Mouse (Mus musculus) myocyte (in vitro differentiated cells): ENCODE measurements around the gene Cyp21a1.

Experiments used
- CEBPB ChIP-seq: IDR thresholded peaks from 2 replicates; pipeline ENCODE4 v1.6.1; 2011; ENCODE audit warnings: mild to moderate bottlenecking, moderate library complexity; ENCODE audit not compliant: poor library complexity, insufficient read depth, severe bottlenecking
- E2F4 ChIP-seq: IDR thresholded peaks from one replicate; pipeline ENCODE4 v1.6.1; 2011; ENCODE audit warnings: mild to moderate bottlenecking, control low read depth, moderate library complexity; ENCODE audit not compliant: insufficient read depth
- MAX ChIP-seq: IDR thresholded peaks from one replicate; pipeline ENCODE4 v1.6.1; 2011; ENCODE audit warnings: low read depth, mild to moderate bottlenecking, control low read depth
- MYOD1 ChIP-seq, 3 experiments: IDR thresholded peaks; one replicate each; pipeline ENCODE4 v1.6.1; 2011; ENCODE audit warnings: control low read depth in 2 of 3, low read depth in 2 of 3, mild to moderate bottlenecking in 2 of 3, moderate library complexity in 1 of 3; ENCODE audit not compliant: insufficient read length in 2 of 3, control insufficient read depth in 1 of 3
- MYOG ChIP-seq, 3 experiments: IDR thresholded peaks; one replicate each; pipeline ENCODE4 v1.6.1; 2011; ENCODE audit warnings: control low read depth in 2 of 3, low read depth in 2 of 3, mild to moderate bottlenecking in 2 of 3; ENCODE audit not compliant: insufficient read length in 2 of 3, control insufficient read depth in 1 of 3, insufficient read depth in 1 of 3
- POLR2A ChIP-seq: IDR thresholded peaks from one replicate; pipeline ENCODE4 v1.6.1; 2011; ENCODE audit warnings: low read depth, mild to moderate bottlenecking, control low read depth, moderate library complexity; ENCODE audit not compliant: insufficient read length
- POLR2AphosphoS2 ChIP-seq: IDR thresholded peaks from one replicate; pipeline ENCODE4 v1.6.1; 2011; ENCODE audit warnings: low read depth, control low read depth; ENCODE audit not compliant: insufficient read length
- SRF ChIP-seq: IDR thresholded peaks from one replicate; pipeline ENCODE4 v1.6.1; 2011; ENCODE audit warnings: low read depth; ENCODE audit not compliant: control insufficient read depth, insufficient read length
- TCF12 ChIP-seq: IDR thresholded peaks from one replicate; pipeline ENCODE4 v1.6.1; 2011; ENCODE audit warnings: mild to moderate bottlenecking, control low read depth; ENCODE audit not compliant: poor library complexity, insufficient read depth, severe bottlenecking
- TCF3 ChIP-seq: IDR thresholded peaks from one replicate; pipeline ENCODE4 v1.6.1; 2011; ENCODE audit warnings: low read depth, control low read depth; ENCODE audit not compliant: insufficient read length
- USF1 ChIP-seq: IDR thresholded peaks from one replicate; pipeline ENCODE4 v1.6.1; 2011; ENCODE audit warnings: low read depth, mild to moderate bottlenecking, control low read depth, moderate library complexity

DNA sequence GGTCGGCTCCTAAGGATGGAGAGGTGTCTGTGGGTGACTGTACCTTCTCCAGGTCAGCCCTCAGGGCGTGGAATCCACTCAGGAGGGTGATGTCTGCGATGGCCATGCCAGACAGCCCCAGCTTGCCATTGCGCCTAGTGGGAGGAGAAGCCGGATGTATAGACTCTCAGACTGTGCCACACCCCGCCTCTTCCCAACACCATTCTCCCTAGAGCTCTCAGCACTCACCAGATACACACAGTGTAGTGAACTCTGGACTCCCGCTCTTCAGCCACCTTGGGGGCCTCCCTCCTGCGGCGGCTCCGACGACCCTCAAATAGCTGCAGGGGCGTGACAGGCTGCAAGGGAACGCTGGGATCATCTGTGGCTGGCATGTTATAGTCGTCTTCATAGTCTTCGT lies 6.9 kb upstream of the Cyp21a1 start:
- TF ChIP-seq MYOG (IDR thresholded peaks at IDR 0.05; ENCODE audit: control insufficient read depth in 1 of 3, insufficient read depth in 1 of 3, insufficient read length in 2 of 3, low read depth in 2 of 3), result no peak
- no peak for TF ChIP-seq USF1
- no peak for TF ChIP-seq E2F4
- no peak for TF ChIP-seq POLR2A
- TF ChIP-seq TCF3, result no peak
- TF ChIP-seq SRF, result no peak
- no peak for TF ChIP-seq POLR2AphosphoS2
- TF ChIP-seq MYOD1 (IDR thresholded peaks at IDR 0.05; ENCODE audit: control insufficient read depth in 1 of 3, insufficient read length in 2 of 3, low read depth in 2 of 3), result no peak
- no peak for TF ChIP-seq MAX
- no peak for TF ChIP-seq TCF12
- no peak for TF ChIP-seq CEBPB
